Mouse (Mus musculus): ENCODE data around the gene Rpp25l. TPM values are rescaled to one million over a fixed set of nuclear protein-coding genes. Genes with fewer than 3 reads are reported as not detected.
A peak's percentile ranks its signal among the peaks of the same experiment; 100 is the strongest.
"Not testable (repeated sequence)": the region's sequence is repeated elsewhere in the genome, so short reads cannot be mapped to it uniquely, and the experiment has no call there.

Rpp25l gene
- polyA plus RNA-seq, 1 experiment from 2014 or later = 48.4 TPM

GRCm38 (mm10) chr4:41695800-41696199 is 17.5 kb downstream of the Rpp25l start:
- not testable (repeated sequence) for H3K36me3 ChIP-seq (ENCODE audit: control insufficient read depth, insufficient read depth); H3K27ac ChIP-seq (ENCODE audit: low read length); ATAC-seq (replicated peaks; ENCODE audit: extremely low read depth, insufficient read depth, low FRiP score); H3K27me3 ChIP-seq (ENCODE audit: control insufficient read depth, insufficient read depth, low read length); H3K4me1 ChIP-seq (ENCODE audit: control insufficient read depth, insufficient read depth, low read length); H3K9me3 ChIP-seq (replicated peaks; ENCODE audit: control insufficient read depth, low read length); H3K9ac ChIP-seq (ENCODE audit: low read length)
- Histone ChIP-seq H3K4me3 (ENCODE audit: low read length) (peak overlapping the region; percentile 22; the same call in 1 of the 2 replicates), H3K4me2 (ENCODE audit: low read depth, low read length) (peak overlapping the region; percentile 23; the same call in 1 of the 2 replicates)
- 5% methylated on average over 14 of the region's 38 CpGs for WGBS

GRCm38 (mm10) chr4:41693511-41693910 is 19.8 kb downstream of the Rpp25l start:
- not testable (repeated sequence) for ATAC-seq (replicated peaks; ENCODE audit: extremely low read depth, insufficient read depth, low FRiP score); H3K4me2 ChIP-seq (ENCODE audit: low read depth, low read length); H3K27ac ChIP-seq (ENCODE audit: low read length); H3K27me3 ChIP-seq (ENCODE audit: control insufficient read depth, insufficient read depth, low read length); H3K4me1 ChIP-seq (ENCODE audit: control insufficient read depth, insufficient read depth, low read length); H3K9ac ChIP-seq (ENCODE audit: low read length); H3K36me3 ChIP-seq (ENCODE audit: control insufficient read depth, insufficient read depth); H3K9me3 ChIP-seq (replicated peaks; ENCODE audit: control insufficient read depth, low read length); H3K4me3 ChIP-seq (ENCODE audit: low read length)
- 23% methylated on average over 4 of the region's 4 CpGs for WGBS

GRCm38 (mm10) chr4:41690014-41690413 is 23.3 kb downstream of the Rpp25l start:
- not testable (repeated sequence) for H3K9ac ChIP-seq (ENCODE audit: low read length); H3K4me2 ChIP-seq (ENCODE audit: low read depth, low read length); H3K36me3 ChIP-seq (ENCODE audit: control insufficient read depth, insufficient read depth); H3K27ac ChIP-seq (ENCODE audit: low read length); H3K27me3 ChIP-seq (ENCODE audit: control insufficient read depth, insufficient read depth, low read length); ATAC-seq (replicated peaks; ENCODE audit: extremely low read depth, insufficient read depth, low FRiP score); H3K4me1 ChIP-seq (ENCODE audit: control insufficient read depth, insufficient read depth, low read length); H3K9me3 ChIP-seq (replicated peaks; ENCODE audit: control insufficient read depth, low read length); H3K4me3 ChIP-seq (ENCODE audit: low read length)
- WGBS = no CpG with 5 or more reads among the region's 4 CpGs

GRCm38 (mm10) chr4:41688562-41688961 is 24.8 kb downstream of the Rpp25l start:
- H3K4me1 ChIP-seq (ENCODE audit: control insufficient read depth, insufficient read depth, low read length); H3K9ac ChIP-seq (ENCODE audit: low read length); H3K4me3 ChIP-seq (ENCODE audit: low read length); H3K27me3 ChIP-seq (ENCODE audit: control insufficient read depth, insufficient read depth, low read length); H3K36me3 ChIP-seq (ENCODE audit: control insufficient read depth, insufficient read depth); H3K9me3 ChIP-seq (replicated peaks; ENCODE audit: control insufficient read depth, low read length); H3K4me2 ChIP-seq (ENCODE audit: low read depth, low read length); ATAC-seq (replicated peaks; ENCODE audit: extremely low read depth, insufficient read depth, low FRiP score); H3K27ac ChIP-seq (ENCODE audit: low read length): not testable (repeated sequence)
- WGBS = 47% methylated on average over 1 of the region's 1 CpGs

- not testable (repeated sequence) for H3K4me3 ChIP-seq (ENCODE audit: low read length); ATAC-seq (replicated peaks; ENCODE audit: extremely low read depth, insufficient read depth, low FRiP score); H3K36me3 ChIP-seq (ENCODE audit: control insufficient read depth, insufficient read depth); H3K27ac ChIP-seq (ENCODE audit: low read length); H3K9me3 ChIP-seq (replicated peaks; ENCODE audit: control insufficient read depth, low read length); H3K4me2 ChIP-seq (ENCODE audit: low read depth, low read length); H3K27me3 ChIP-seq (ENCODE audit: control insufficient read depth, insufficient read depth, low read length); H3K4me1 ChIP-seq (ENCODE audit: control insufficient read depth, insufficient read depth, low read length); H3K9ac ChIP-seq (ENCODE audit: low read length)
- 76% methylated on average over 9 of the region's 10 CpGs for WGBS
Observed at GRCm38 (mm10) chr4:41685882-41686492, 27.3 kb downstream of the Rpp25l start.

- ATAC-seq (replicated peaks; ENCODE audit: extremely low read depth, insufficient read depth, low FRiP score); H3K27ac ChIP-seq (ENCODE audit: low read length); H3K9ac ChIP-seq (ENCODE audit: low read length); H3K36me3 ChIP-seq (ENCODE audit: control insufficient read depth, insufficient read depth); H3K4me1 ChIP-seq (ENCODE audit: control insufficient read depth, insufficient read depth, low read length); H3K9me3 ChIP-seq (replicated peaks; ENCODE audit: control insufficient read depth, low read length); H3K4me3 ChIP-seq (ENCODE audit: low read length); H3K27me3 ChIP-seq (ENCODE audit: control insufficient read depth, insufficient read depth, low read length); H3K4me2 ChIP-seq (ENCODE audit: low read depth, low read length): not testable (repeated sequence)
- 1% methylated on average over 14 of the region's 14 CpGs for WGBS
Observed at GRCm38 (mm10) chr4:41684931-41685453, 28.3 kb downstream of the Rpp25l start.

GRCm38 (mm10) chr4:41684131-41684930 is 29.0 kb downstream of the Rpp25l start:
- H3K36me3 ChIP-seq (ENCODE audit: control insufficient read depth, insufficient read depth); H3K9ac ChIP-seq (ENCODE audit: low read length); ATAC-seq (replicated peaks; ENCODE audit: extremely low read depth, insufficient read depth, low FRiP score); H3K4me3 ChIP-seq (ENCODE audit: low read length); H3K27ac ChIP-seq (ENCODE audit: low read length); H3K4me1 ChIP-seq (ENCODE audit: control insufficient read depth, insufficient read depth, low read length); H3K9me3 ChIP-seq (replicated peaks; ENCODE audit: control insufficient read depth, low read length); H3K27me3 ChIP-seq (ENCODE audit: control insufficient read depth, insufficient read depth, low read length): not testable (repeated sequence)
- WGBS = 6% methylated on average over 22 of the region's 27 CpGs
- peak overlapping the region; percentile 23 for H3K4me2 ChIP-seq (ENCODE audit: low read depth, low read length)

- peak overlapping the region; percentile 44 for H3K4me2 ChIP-seq (ENCODE audit: low read depth, low read length)
- peaks cover 12% of the 10 kb centered on the region for H3K4me1 ChIP-seq (ENCODE audit: control insufficient read depth, insufficient read depth, low read length)
- peak overlapping the region; percentile 24 for H3K4me3 ChIP-seq (ENCODE audit: low read length)
- H3K9ac ChIP-seq (ENCODE audit: low read length); H3K36me3 ChIP-seq (ENCODE audit: control insufficient read depth, insufficient read depth); H3K27ac ChIP-seq (ENCODE audit: low read length); ATAC-seq (replicated peaks; ENCODE audit: extremely low read depth, insufficient read depth, low FRiP score); H3K9me3 ChIP-seq (replicated peaks; ENCODE audit: control insufficient read depth, low read length); H3K27me3 ChIP-seq (ENCODE audit: control insufficient read depth, insufficient read depth, low read length): not testable (repeated sequence)
- WGBS = 0% methylated on average over 1 of the region's 27 CpGs
Observed at GRCm38 (mm10) chr4:41683303-41683702, 30.0 kb downstream of the Rpp25l start.

GRCm38 (mm10) chr4:41682789-41683188 is 30.5 kb downstream of the Rpp25l start:
- Histone ChIP-seq H3K27me3 (ENCODE audit: control insufficient read depth, insufficient read depth, low read length) (peaks cover 4% of the 10 kb centered on the region), H3K4me2 (ENCODE audit: low read depth, low read length) (no peak overlapping the region), H3K9ac (ENCODE audit: low read length) (no peak overlapping the region), H3K4me3 (ENCODE audit: low read length) (no peak overlapping the region), H3K4me1 (ENCODE audit: control insufficient read depth, insufficient read depth, low read length) (peaks cover 12% of the 10 kb centered on the region), H3K27ac (ENCODE audit: low read length) (no peak overlapping the region), H3K9me3 (replicated peaks; ENCODE audit: control insufficient read depth, low read length) (no peaks in the 10 kb centered on the region), H3K36me3 (ENCODE audit: control insufficient read depth, insufficient read depth) (no peaks in the 10 kb centered on the region)
- WGBS = 34% methylated on average over 6 of the region's 6 CpGs
- ATAC-seq (replicated peaks; ENCODE audit: extremely low read depth, insufficient read depth, low FRiP score) = no peak
